Mouse (Mus musculus) neural tube, embryonic 14.5 days (tissue): ENCODE results near the gene Krtap5-1. TPM values are rescaled to one million over a fixed set of nuclear protein-coding genes. Genes with fewer than 3 reads are reported as not detected.
"Not testable (repeated sequence)": the region's sequence is repeated elsewhere in the genome, so short reads cannot be mapped to it uniquely, and the experiment has no call there.

Experiments used
- ATAC-seq: fragments of 200-750 bp; cut with Nextera tagmentation; 2 replicates; pipeline ENCODE4 v1.8.0; 2017; ENCODE audit warnings: low read depth, mild to moderate bottlenecking, moderate TSS enrichment, moderate library complexity
- H3K27ac ChIP-seq: fragments of 300-500 bp; sonication (generic); 2 replicates; pipeline ENCODE4 v1.5.1; 2014; ENCODE audit warnings: low read depth, mild to moderate bottlenecking, control low read depth, low read length, moderate library complexity, mixed read lengths
- H3K27me3 ChIP-seq: fragments of 300-500 bp; sonication (generic); 2 replicates; pipeline ENCODE4 v1.6.1; 2014; ENCODE audit warnings: low read length; ENCODE audit not compliant: control insufficient read depth, insufficient read depth
- H3K36me3 ChIP-seq: fragments of 300-500 bp; sonication (generic); 2 replicates; pipeline ENCODE4 v1.6.1; 2014; ENCODE audit warnings: low read length, mixed read lengths; ENCODE audit not compliant: control insufficient read depth, insufficient read depth
- H3K4me1 ChIP-seq: fragments of 300-500 bp; sonication (generic); 2 replicates; pipeline ENCODE4 v1.6.1; 2014; ENCODE audit warnings: low read length; ENCODE audit not compliant: control insufficient read depth, insufficient read depth
- H3K4me2 ChIP-seq: fragments of 300-500 bp; sonication (generic); 2 replicates; pipeline ENCODE4 v1.6.1; 2014; ENCODE audit warnings: mild to moderate bottlenecking, low read depth, low read length, control low read depth
- H3K4me3 ChIP-seq: fragments of 300-500 bp; sonication (generic); 2 replicates; pipeline ENCODE4 v1.5.1; 2014; ENCODE audit warnings: low read depth, low read length, control low read depth, mixed read lengths
- H3K9ac ChIP-seq: fragments of 300-500 bp; sonication (generic); replicated peaks from 2 replicates; pipeline ENCODE4 v1.6.1; 2014; ENCODE audit warnings: low read depth, mild to moderate bottlenecking, control low read depth, low read length, mixed read lengths
- H3K9me3 ChIP-seq: fragments of 300-500 bp; sonication (generic); 2 replicates; pipeline ENCODE4 v1.6.1; 2016; ENCODE audit warnings: low read length; ENCODE audit not compliant: control insufficient read depth
- WGBS: fragments of 180-500 bp; shearing (Covaris S2); extraction: QIAGEN DNeasy Blood & Tissue Kit; methylation state at CpG from one replicate; pipeline ENCODE4 v1.1.7; 2014; 5-methylcytosine and 5-hydroxymethylcytosine counted together
- polyA plus RNA-seq: library from polyadenylated mRNA; unstranded; fragments of >200 nt; fragmentation: Nextera tagmentation; extraction: Ambion mirVana; gene quantifications from 2 replicates; pipeline ENCODE4 v1.2.1, GENCODE M21; 2014

Gene Krtap5-1
- not detected in 2 replicates for polyA plus RNA-seq

GRCm38 (mm10) chr7:142297018-142297417, at the start of gene Krtap5-1:
TSS of gene Krtap5-1 (minus strand) at chr7:142297118.
- H3K27ac ChIP-seq, H3K9me3 ChIP-seq, H3K27me3 ChIP-seq, H3K4me1 ChIP-seq, H3K4me2 ChIP-seq, H3K9ac ChIP-seq, ATAC-seq, H3K4me3 ChIP-seq, H3K36me3 ChIP-seq: not testable (repeated sequence)

- H3K27me3 ChIP-seq, result no peaks in the 10 kb centered on the region
- H3K27ac ChIP-seq, result no peak overlapping the region
- H3K4me2 ChIP-seq, result no peak overlapping the region
- ATAC-seq, result no peak
- H3K4me1 ChIP-seq, result no peaks in the 10 kb centered on the region
- no peaks in the 10 kb centered on the region for H3K9me3 ChIP-seq
- no peaks in the 10 kb centered on the region for H3K36me3 ChIP-seq
- WGBS, result 78% methylated on average over 3 of the region's 3 CpGs
- H3K9ac ChIP-seq, result no peak overlapping the region
- no peak overlapping the region for H3K4me3 ChIP-seq
Measured at GRCm38 (mm10) chr7:142342247-142342640, 45.3 kb upstream of the Krtap5-1 start.

GRCm38 (mm10) chr7:142341564-142342246, 44.8 kb upstream of the Krtap5-1 start:
- Histone ChIP-seq H3K4me3 (no peak overlapping the region), H3K4me2 (no peak overlapping the region), H3K4me1 (no peaks in the 10 kb centered on the region), H3K9ac (no peak overlapping the region), H3K9me3 (no peaks in the 10 kb centered on the region), H3K27me3 (no peaks in the 10 kb centered on the region), H3K27ac (no peak overlapping the region), H3K36me3 (no peaks in the 10 kb centered on the region)
- whole genome bisulfite sequencing, result 78% methylated on average over 10 of the region's 10 CpGs
- ATAC-seq, result no peak

- no peaks in the 10 kb centered on the region for H3K27me3 ChIP-seq
- H3K36me3 ChIP-seq, result no peaks in the 10 kb centered on the region
- no peaks in the 10 kb centered on the region for H3K9me3 ChIP-seq
- no peaks in the 10 kb centered on the region for H3K4me1 ChIP-seq
- peak; percentile 34; the same call in 1 of the 2 replicates for ATAC-seq
- no peak overlapping the region for H3K4me3 ChIP-seq
- H3K9ac ChIP-seq, result no peak overlapping the region
- WGBS, result 59% methylated on average over 10 of the region's 10 CpGs
- no peak overlapping the region for H3K27ac ChIP-seq
- H3K4me2 ChIP-seq, result no peak overlapping the region
Measured at GRCm38 (mm10) chr7:142340269-142340970, 43.5 kb upstream of the Krtap5-1 start.

- no peaks in the 10 kb centered on the region for H3K36me3 ChIP-seq
- no peak; the same call in 1 of the 2 replicates for ATAC-seq
- H3K27me3 ChIP-seq, result no peaks in the 10 kb centered on the region
- no peak overlapping the region for H3K4me2 ChIP-seq
- no peak overlapping the region for H3K27ac ChIP-seq
- no peaks in the 10 kb centered on the region for H3K4me1 ChIP-seq
- H3K4me3 ChIP-seq, result no peak overlapping the region
- 82% methylated on average over 8 of the region's 8 CpGs for WGBS
- no peaks in the 10 kb centered on the region for H3K9me3 ChIP-seq
- H3K9ac ChIP-seq, result no peak overlapping the region
Measured at GRCm38 (mm10) chr7:142335151-142335550, 38.2 kb upstream of the Krtap5-1 start.

- H3K4me1 ChIP-seq, result no peaks in the 10 kb centered on the region
- no peak overlapping the region for H3K9ac ChIP-seq
- no peak overlapping the region for H3K4me3 ChIP-seq
- peak; percentile 81 for ATAC-seq
- no peaks in the 10 kb centered on the region for H3K36me3 ChIP-seq
- no peaks in the 10 kb centered on the region for H3K27me3 ChIP-seq
- H3K4me2 ChIP-seq, result no peak overlapping the region
- 2% methylated on average over 3 of the region's 3 CpGs for WGBS
- no peak overlapping the region for H3K27ac ChIP-seq
- no peaks in the 10 kb centered on the region for H3K9me3 ChIP-seq
Measured at GRCm38 (mm10) chr7:142334246-142334645, 37.3 kb upstream of the Krtap5-1 start.

- H3K9ac ChIP-seq, H3K4me3 ChIP-seq, H3K36me3 ChIP-seq, H3K27me3 ChIP-seq, ATAC-seq, H3K4me2 ChIP-seq, H3K27ac ChIP-seq, H3K9me3 ChIP-seq, H3K4me1 ChIP-seq: not testable (repeated sequence)
- WGBS, result 81% methylated on average over 2 of the region's 9 CpGs
Measured at GRCm38 (mm10) chr7:142332741-142333140, 35.8 kb upstream of the Krtap5-1 start.

GRCm38 (mm10) chr7:142331281-142331680, 34.4 kb upstream of the Krtap5-1 start:
- Histone ChIP-seq H3K4me3 (no peak overlapping the region), H3K27me3 (no peaks in the 10 kb centered on the region), H3K4me1 (no peaks in the 10 kb centered on the region), H3K4me2 (no peak overlapping the region), H3K9ac (no peak overlapping the region), H3K9me3 (no peaks in the 10 kb centered on the region), H3K27ac (no peak overlapping the region), H3K36me3 (no peaks in the 10 kb centered on the region)
- WGBS, result 88% methylated on average over 4 of the region's 4 CpGs
- no peak for ATAC-seq

GRCm38 (mm10) chr7:142330271-142330724, 33.4 kb upstream of the Krtap5-1 start:
- ATAC-seq, result no peak
- WGBS, result 74% methylated on average over 9 of the region's 9 CpGs
- no peaks in the 10 kb centered on the region for H3K9me3 ChIP-seq
- H3K4me3 ChIP-seq, result no peak overlapping the region
- no peaks in the 10 kb centered on the region for H3K27me3 ChIP-seq
- H3K4me1 ChIP-seq, result no peaks in the 10 kb centered on the region
- H3K27ac ChIP-seq, result no peak overlapping the region
- no peaks in the 10 kb centered on the region for H3K36me3 ChIP-seq
- H3K9ac ChIP-seq, result no peak overlapping the region
- no peak overlapping the region for H3K4me2 ChIP-seq
